Mouse (Mus musculus) small intestine, adult 2 months (tissue): ENCODE measurements around the gene Pi16.

Source experiments
- CTCF ChIP-seq: fragments of 200-500 bp; IDR thresholded peaks from 2 replicates; pipeline ENCODE4 v1.5.1; 2012; ENCODE audit warnings: low read depth, mild to moderate bottlenecking, control low read depth, inconsistent platforms, low read length, moderate library complexity, mixed read lengths; ENCODE audit not compliant: insufficient replicate concordance, insufficient read length; ENCODE audit errors: extremely low read depth
- POLR2A ChIP-seq: fragments of 200-500 bp; IDR thresholded peaks from 2 replicates; pipeline ENCODE4 v1.6.1; 2012; ENCODE audit warnings: low read depth, mild to moderate bottlenecking, control low read depth, inconsistent platforms, low read length, moderate library complexity

DNA sequence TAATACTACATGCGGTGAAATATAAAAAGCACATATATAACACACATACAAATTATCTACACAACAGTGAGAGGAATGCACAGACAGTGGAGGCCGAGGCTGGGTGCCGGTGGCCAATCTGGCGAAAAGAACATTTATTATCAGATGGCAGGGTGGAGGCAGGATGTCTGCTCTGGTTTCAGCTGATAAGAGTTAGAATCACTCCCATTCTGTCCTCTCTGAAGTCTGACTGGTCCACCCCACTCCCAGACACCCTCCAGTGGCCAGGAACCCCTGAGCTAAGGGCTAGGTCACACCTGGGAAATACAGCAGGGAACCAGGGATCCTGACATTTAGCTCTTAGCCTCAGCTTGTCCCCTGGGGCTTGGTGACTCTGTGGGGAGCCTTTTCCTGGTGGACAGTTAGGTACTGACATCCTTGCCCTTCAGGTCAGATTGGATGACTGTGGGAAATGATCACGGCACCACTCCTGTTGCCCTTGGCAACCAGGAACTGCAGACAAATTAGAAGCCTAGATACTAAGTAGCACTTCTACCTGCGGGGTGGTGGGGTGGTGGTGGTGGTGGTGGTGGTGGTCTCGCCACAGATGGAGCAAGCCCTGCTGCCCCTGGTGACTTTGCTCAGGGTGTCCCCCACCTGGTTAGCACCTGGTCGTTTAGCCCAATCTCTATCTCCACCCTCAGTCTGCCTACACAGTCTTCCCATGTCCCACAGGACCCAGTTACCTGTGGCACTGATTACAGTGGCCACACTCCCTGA is 2.6 kb downstream of the Pi16 start:
- no peak for TF ChIP-seq CTCF
- TF ChIP-seq POLR2A: no peak
